19 mouse cellular contexts compared by ENCODE assay signal in the genomic region with DNA sequence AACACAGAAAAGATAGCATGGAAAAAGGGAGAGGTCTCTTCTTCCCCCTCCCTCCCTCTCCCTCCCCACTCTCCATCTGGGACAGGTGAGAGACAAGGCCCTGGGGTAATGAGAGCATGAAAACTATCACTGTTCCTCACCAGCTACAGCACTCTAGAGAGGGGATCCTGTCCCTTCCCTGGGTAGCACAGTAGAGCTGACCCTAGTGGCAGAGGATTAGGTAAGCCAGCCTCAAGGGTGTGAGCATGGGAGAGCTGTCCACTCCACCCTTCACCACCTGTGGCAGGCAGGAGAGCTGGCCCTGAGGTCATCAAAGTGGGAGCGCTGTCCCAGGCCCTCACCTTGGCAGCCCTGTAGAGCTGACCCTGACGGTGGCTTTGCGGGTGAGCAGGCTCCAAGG.
DNase-seq lines count a peak whose midpoint lies in the region; ATAC-seq and TF ChIP-seq lines count a peak whose summit lies in the region.
"Had no signal": no experiment of that assay in that cellular context is flagged by ENCODE, and none has a peak within 500 bp of the region (broad histone marks: within the 10 kb centered on the region; RNA-seq: fewer than 3 reads in every experiment).

No protein-coding gene starts in this region.

- no peak for TF ChIP-seq CTCF in hindbrain, postnatal 0 days (IDR thresholded peaks at IDR 0.05; ENCODE audit: low read depth)
- TF ChIP-seq CTCF in stomach, postnatal 0 days (IDR thresholded peaks at IDR 0.05; ENCODE audit: low read depth) = no peak

- DNase-seq in hindbrain, postnatal 0 days (ENCODE audit: low spot score) = no peak
- DNase-seq in midbrain, embryonic 10.5 days (ENCODE audit: low spot score) = no peak
- DNase-seq in stomach, postnatal 0 days (ENCODE audit: low spot score) = no peak
- DNase-seq: adrenal gland, adult 2 months; adrenal gland, postnatal 25 days; cerebellum, adult 18-20 months; cerebellum, adult 9-11 months; embryo, embryonic 11 days; gastrocnemius, adult 2 months; gastrocnemius, postnatal 25 days; heart, postnatal 10 days; heart, postnatal 4 days had no signal

- no peaks in the 10 kb centered on the region for H3K27me3 ChIP-seq in hindbrain, embryonic 16.5 days (replicated peaks; ENCODE audit: control insufficient read depth, insufficient read depth, low read length)
- H3K27me3 ChIP-seq in hindbrain, postnatal 0 days (ENCODE audit: insufficient read depth, low read length) = no peaks in the 10 kb centered on the region
- no peaks in the 10 kb centered on the region for H3K27me3 ChIP-seq in midbrain, embryonic 10.5 days (ENCODE audit: low read depth, poor library complexity, severe bottlenecking)
- no peaks in the 10 kb centered on the region for H3K27me3 ChIP-seq in midbrain, embryonic 16.5 days (ENCODE audit: control insufficient read depth, insufficient read depth, low read depth, low read length)
- H3K27me3 ChIP-seq in stomach, embryonic 16.5 days (ENCODE audit: control insufficient read depth, insufficient read depth, low read length) = no peaks in the 10 kb centered on the region
- H3K27me3 ChIP-seq in stomach, postnatal 0 days (ENCODE audit: control insufficient read depth, insufficient read depth, low read length) = no peaks in the 10 kb centered on the region
- H3K27me3 ChIP-seq in forebrain, embryonic 13.5 days = no peaks in the 10 kb centered on the region
- H3K27me3 ChIP-seq: embryonic facial prominence, embryonic 12.5 days had no signal

- 90% methylated on average over 3 of the region's 3 CpGs for WGBS in hindbrain, embryonic 16.5 days
- WGBS in hindbrain, postnatal 0 days = 87% methylated on average over 3 of the region's 3 CpGs
- 90% methylated on average over 3 of the region's 3 CpGs for WGBS in midbrain, embryonic 10.5 days
- 88% methylated on average over 3 of the region's 3 CpGs for WGBS in midbrain, embryonic 16.5 days
- WGBS in stomach, embryonic 16.5 days = 74% methylated on average over 3 of the region's 3 CpGs
- WGBS in stomach, postnatal 0 days = 98% methylated on average over 3 of the region's 3 CpGs
- WGBS in forebrain, embryonic 13.5 days = 87% methylated on average over 3 of the region's 3 CpGs

- H3K9me3 ChIP-seq in hindbrain, embryonic 16.5 days (ENCODE audit: control insufficient read depth, low read length) = no peaks in the 10 kb centered on the region
- H3K9me3 ChIP-seq in hindbrain, postnatal 0 days (ENCODE audit: low read length) = no peaks in the 10 kb centered on the region
- no peaks in the 10 kb centered on the region for H3K9me3 ChIP-seq in midbrain, embryonic 10.5 days (replicated peaks)
- H3K9me3 ChIP-seq in midbrain, embryonic 16.5 days (replicated peaks; ENCODE audit: control insufficient read depth, low read length, poor library complexity, severe bottlenecking) = no peaks in the 10 kb centered on the region
- no peaks in the 10 kb centered on the region for H3K9me3 ChIP-seq in stomach, embryonic 16.5 days (replicated peaks; ENCODE audit: control insufficient read depth, low read length)
- H3K9me3 ChIP-seq in stomach, postnatal 0 days (ENCODE audit: control insufficient read depth, low read length) = no peaks in the 10 kb centered on the region
- no peaks in the 10 kb centered on the region for H3K9me3 ChIP-seq in forebrain, embryonic 13.5 days (replicated peaks)
- H3K9me3 ChIP-seq: embryonic facial prominence, embryonic 12.5 days had no signal

- H3K9ac ChIP-seq in hindbrain, embryonic 16.5 days (ENCODE audit: low read depth, low read length) = no peak overlapping the region
- no peak overlapping the region for H3K9ac ChIP-seq in hindbrain, postnatal 0 days (replicated peaks; ENCODE audit: low read length)
- no peak overlapping the region for H3K9ac ChIP-seq in midbrain, embryonic 16.5 days (ENCODE audit: low read depth, low read length)
- H3K9ac ChIP-seq in stomach, embryonic 16.5 days (ENCODE audit: low read length) = no peak overlapping the region
- no peak overlapping the region for H3K9ac ChIP-seq in stomach, postnatal 0 days (ENCODE audit: low read length)
- H3K9ac ChIP-seq in forebrain, embryonic 13.5 days = no peak overlapping the region
- H3K9ac ChIP-seq: embryonic facial prominence, embryonic 12.5 days had no signal

- H3K4me1 ChIP-seq in hindbrain, embryonic 16.5 days (ENCODE audit: control insufficient read depth, insufficient read depth, low read depth, low read length) = no peaks in the 10 kb centered on the region; the same call in 1 of the 2 replicates
- no peaks in the 10 kb centered on the region for H3K4me1 ChIP-seq in hindbrain, postnatal 0 days (ENCODE audit: insufficient read depth, low read length)
- H3K4me1 ChIP-seq in midbrain, embryonic 10.5 days = no peaks in the 10 kb centered on the region
- H3K4me1 ChIP-seq in midbrain, embryonic 16.5 days (ENCODE audit: control insufficient read depth, insufficient read depth, low read length) = no peaks in the 10 kb centered on the region
- H3K4me1 ChIP-seq in stomach, embryonic 16.5 days (ENCODE audit: control insufficient read depth, insufficient read depth, low read length) = 0 out of 2 replicates have a peak, but pooled peaks cover 4% of the 10 kb centered on the region
- H3K4me1 ChIP-seq in stomach, postnatal 0 days (replicated peaks; ENCODE audit: control insufficient read depth, insufficient read depth) = no peaks in the 10 kb centered on the region
- H3K4me1 ChIP-seq in forebrain, embryonic 13.5 days = peaks cover 3% of the 10 kb centered on the region; the same call in 1 of the 2 replicates
- H3K4me1 ChIP-seq: embryonic facial prominence, embryonic 12.5 days had no signal

- no peak overlapping the region for H3K4me2 ChIP-seq in hindbrain, embryonic 16.5 days (ENCODE audit: low read length)
- H3K4me2 ChIP-seq in hindbrain, postnatal 0 days (ENCODE audit: low read depth, low read length) = no peak overlapping the region
- no peak overlapping the region for H3K4me2 ChIP-seq in midbrain, embryonic 16.5 days (ENCODE audit: low read length)
- H3K4me2 ChIP-seq in stomach, embryonic 16.5 days (ENCODE audit: low read depth, low read length) = no peak overlapping the region
- no peak overlapping the region for H3K4me2 ChIP-seq in stomach, postnatal 0 days (replicated peaks; ENCODE audit: low read depth)
- H3K4me2 ChIP-seq in forebrain, embryonic 13.5 days = no peak overlapping the region
- H3K4me2 ChIP-seq: embryonic facial prominence, embryonic 12.5 days had no signal

- 0 out of 2 replicates have a peak, but pooled peaks have one; percentile 17 for ATAC-seq in hindbrain, embryonic 16.5 days
- no peak for ATAC-seq in hindbrain, postnatal 0 days
- no peak for ATAC-seq in midbrain, embryonic 16.5 days
- peak; percentile 13; the same call in 1 of the 2 replicates for ATAC-seq in stomach, embryonic 16.5 days (ENCODE audit: insufficient read depth, low FRiP score)
- ATAC-seq in stomach, postnatal 0 days (ENCODE audit: low FRiP score, low TSS enrichment) = no peak; the same call in 1 of the 2 replicates
- 0 out of 2 replicates have a peak, but pooled peaks have one; percentile 27 for ATAC-seq in monocyte, adult 5-6 weeks (replicated peaks; ENCODE audit: insufficient number of reproducible peaks, low FRiP score, low TSS enrichment, poor library complexity, severe bottlenecking)
- no peak for ATAC-seq in forebrain, embryonic 13.5 days
- ATAC-seq: forebrain, embryonic 14.5 days had no signal

- H3K36me3 ChIP-seq in hindbrain, embryonic 16.5 days (ENCODE audit: control insufficient read depth, insufficient read depth, low read length) = no peaks in the 10 kb centered on the region
- H3K36me3 ChIP-seq in hindbrain, postnatal 0 days (ENCODE audit: insufficient read depth, low read length) = no peaks in the 10 kb centered on the region
- no peaks in the 10 kb centered on the region for H3K36me3 ChIP-seq in midbrain, embryonic 10.5 days
- no peaks in the 10 kb centered on the region for H3K36me3 ChIP-seq in midbrain, embryonic 16.5 days (ENCODE audit: control insufficient read depth, insufficient read depth, low read length)
- no peaks in the 10 kb centered on the region for H3K36me3 ChIP-seq in stomach, embryonic 16.5 days (ENCODE audit: control insufficient read depth, insufficient read depth, low read length)
- no peaks in the 10 kb centered on the region for H3K36me3 ChIP-seq in stomach, postnatal 0 days (ENCODE audit: control insufficient read depth, insufficient read depth, low read length)
- H3K36me3 ChIP-seq in forebrain, embryonic 13.5 days (ENCODE audit: poor library complexity, severe bottlenecking) = no peaks in the 10 kb centered on the region
- H3K36me3 ChIP-seq: embryonic facial prominence, embryonic 12.5 days had no signal

- H3K4me3 ChIP-seq in hindbrain, embryonic 16.5 days (ENCODE audit: low read length) = no peak overlapping the region
- no peak overlapping the region for H3K4me3 ChIP-seq in hindbrain, postnatal 0 days (ENCODE audit: low read length)
- no peak overlapping the region for H3K4me3 ChIP-seq in midbrain, embryonic 10.5 days
- no peak overlapping the region for H3K4me3 ChIP-seq in midbrain, embryonic 16.5 days (ENCODE audit: low read depth, low read length)
- H3K4me3 ChIP-seq in stomach, embryonic 16.5 days (replicated peaks; ENCODE audit: low read length) = no peak overlapping the region
- H3K4me3 ChIP-seq in stomach, postnatal 0 days (ENCODE audit: low read depth, low read length) = no peak overlapping the region
- no peak overlapping the region for H3K4me3 ChIP-seq in forebrain, embryonic 13.5 days
- H3K4me3 ChIP-seq: embryonic facial prominence, embryonic 12.5 days; gastrocnemius, adult 2 months had no signal

- TF ChIP-seq EP300 in stomach, postnatal 0 days (optimal IDR thresholded peaks at IDR 0.05) = no peak

- H3K27ac ChIP-seq in hindbrain, embryonic 16.5 days (ENCODE audit: low read depth, low read length) = no peak overlapping the region
- no peak overlapping the region for H3K27ac ChIP-seq in hindbrain, postnatal 0 days
- 0 out of 2 replicates have a peak overlapping the region, but pooled peaks have one; percentile 6 for H3K27ac ChIP-seq in midbrain, embryonic 10.5 days (replicated peaks)
- H3K27ac ChIP-seq in midbrain, embryonic 16.5 days (ENCODE audit: low read length) = no peak overlapping the region
- H3K27ac ChIP-seq in stomach, embryonic 16.5 days (ENCODE audit: low read length) = no peak overlapping the region
- H3K27ac ChIP-seq in stomach, postnatal 0 days (replicated peaks) = no peak overlapping the region
- no peak overlapping the region for H3K27ac ChIP-seq in forebrain, embryonic 13.5 days
- H3K27ac ChIP-seq: embryonic facial prominence, embryonic 12.5 days; gastrocnemius, adult 2 months had no signal

Comparison
In these comparisons a context has a peak if more than half of its experiments do, and no peak if none do; other contexts are left out.
1. ATAC-seq: peak in hindbrain, embryonic 16.5 days (single experiment), stomach, embryonic 16.5 days (single experiment) and monocyte, adult 5-6 weeks (single experiment); none in hindbrain, postnatal 0 days (single experiment), midbrain, embryonic 16.5 days (single experiment), stomach, postnatal 0 days (single experiment) and forebrain, embryonic 13.5 days (single experiment).